Mouse (Mus musculus) liver, embryonic 14.5 days (tissue): ENCODE measurements at regions not wholly inside any gene's neighbourhood (a gene's known extent, or its start where the extent isn't known, plus 50 kb on each side); places are given as distances from the start of the nearest gene placed in this dataset.

Experiments
- ATAC-seq: fragments of 200-750 bp; cut with Nextera tagmentation; 2 replicates; pipeline ENCODE4 v1.8.0; 2017; ENCODE audit warnings: moderate number of reproducible peaks, mild to moderate bottlenecking, moderate library complexity; ENCODE audit not compliant: insufficient read depth
- DNase-seq, 3 experiments: peaks; one replicate each; pipeline ENCODE4 v3.0.0-alpha.2; 2012 to 2013; ENCODE audit warnings: low read depth in 3 of 3, low spot score in 3 of 3
- H3K27ac ChIP-seq: fragments of 300-500 bp; sonication (generic); 2 replicates; pipeline ENCODE4 v1.5.1; 2014; ENCODE audit warnings: moderate library complexity, mild to moderate bottlenecking, control low read depth, inconsistent platforms
- H3K27me3 ChIP-seq: fragments of 300-500 bp; sonication (generic); 2 replicates; pipeline ENCODE4 v1.6.1; 2014; ENCODE audit warnings: mild to moderate bottlenecking, low read length, moderate library complexity; ENCODE audit not compliant: control insufficient read depth, insufficient read depth
- H3K36me3 ChIP-seq: fragments of 300-500 bp; sonication (generic); replicated peaks from 2 replicates; pipeline ENCODE4 v1.6.1; 2014; ENCODE audit warnings: low read depth; ENCODE audit not compliant: control insufficient read depth, insufficient read depth
- H3K4me1 ChIP-seq, 2 experiments: fragments of 200-500 bp in 1 of 2; fragments of 300-500 bp in 1 of 2; sonication (generic) in 1 of 2; replicated peaks; 2 replicates each; pipeline ENCODE4 v1.6.1; 2012 to 2014; ENCODE audit warnings: antibody characterized with exemption in 1 of 2, inconsistent platforms in 1 of 2, low read length in 1 of 2; ENCODE audit not compliant: control insufficient read depth in 2 of 2, insufficient read depth in 2 of 2
- H3K4me2 ChIP-seq: fragments of 300-500 bp; sonication (generic); 2 replicates; pipeline ENCODE4 v1.6.1; 2014; ENCODE audit warnings: low read depth, mild to moderate bottlenecking, control low read depth, moderate library complexity
- H3K4me3 ChIP-seq, 2 experiments: fragments of 200-500 bp in 1 of 2; fragments of 300-500 bp in 1 of 2; sonication (generic) in 1 of 2; 2 replicates each; pipeline ENCODE4 v1.5.1; 2012 to 2014; ENCODE audit warnings: low read depth in 2 of 2, low read length in 2 of 2, mild to moderate bottlenecking in 2 of 2, control low read depth in 1 of 2, inconsistent platforms in 1 of 2, moderate library complexity in 1 of 2; ENCODE audit not compliant: insufficient read depth in 1 of 2
- H3K9ac ChIP-seq: fragments of 300-500 bp; sonication (generic); replicated peaks from 2 replicates; pipeline ENCODE4 v1.6.1; 2014; ENCODE audit warnings: mild to moderate bottlenecking, control low read depth, moderate library complexity
- H3K9me3 ChIP-seq: fragments of 300-500 bp; sonication (generic); 2 replicates; pipeline ENCODE4 v1.6.1; 2016; ENCODE audit warnings: low read length, mixed read lengths; ENCODE audit not compliant: control insufficient read depth
- CTCF ChIP-seq: IDR thresholded peaks from 2 replicates; pipeline ENCODE4 v1.5.1; 2016; ENCODE audit warnings: antibody characterized with exemption, low read depth, control low read depth
- EP300 ChIP-seq: IDR thresholded peaks from 2 replicates; pipeline ENCODE4 v1.6.1; 2016; ENCODE audit warnings: antibody characterized with exemption, low read depth
- WGBS: fragments of 180-500 bp; shearing (Covaris S2); extraction: QIAGEN DNeasy Blood & Tissue Kit; methylation state at CpG from one replicate; pipeline ENCODE4 v1.1.7; 2014; ENCODE audit not compliant: insufficient replicate concordance; 5-methylcytosine and 5-hydroxymethylcytosine counted together

GRCm38 (mm10) chr2:174937930-174938329 lies 72.1 kb upstream of the Gm14444 start:
- H3K9me3 ChIP-seq: no peaks in the 10 kb centered on the region
- no peak overlapping the region for H3K4me3 ChIP-seq
- DNase-seq: no peak
- no peak overlapping the region for H3K4me2 ChIP-seq
- H3K36me3 ChIP-seq: no peaks in the 10 kb centered on the region
- no peak for TF ChIP-seq CTCF
- no peaks in the 10 kb centered on the region; the same call in 1 of the 2 replicates for H3K27me3 ChIP-seq
- H3K4me1 ChIP-seq: no peaks in the 10 kb centered on the region
- no peak overlapping the region for H3K9ac ChIP-seq
- 59% methylated on average over 4 of the region's 4 CpGs for WGBS
- no peak for ATAC-seq
- H3K27ac ChIP-seq: no peak overlapping the region

DNA sequence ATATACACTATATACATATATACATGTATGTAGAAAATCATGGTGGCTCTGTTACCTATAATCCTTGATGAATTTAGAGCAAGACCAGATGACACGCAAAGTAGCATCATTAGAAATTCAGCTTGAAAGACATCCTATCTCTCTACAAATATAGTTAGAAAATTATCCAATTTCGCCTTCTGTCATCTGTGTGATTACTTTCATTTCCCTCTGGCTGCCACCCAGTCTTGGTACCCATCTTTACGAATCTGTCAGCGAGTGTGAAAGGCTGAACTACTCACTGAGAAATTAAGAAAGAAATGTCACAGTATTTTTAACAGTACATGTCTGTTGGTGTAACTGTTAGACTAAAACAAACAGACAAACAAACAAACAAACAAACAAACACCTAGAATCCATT lies 67.8 kb upstream of the Gm14444 start:
- Histone ChIP-seq H3K4me2 (no peak overlapping the region), H3K36me3 (no peaks in the 10 kb centered on the region), H3K4me1 (no peaks in the 10 kb centered on the region), H3K9ac (no peak overlapping the region), H3K27me3 (no peaks in the 10 kb centered on the region), H3K4me3 (no peak overlapping the region), H3K27ac (no peak overlapping the region), H3K9me3 (no peaks in the 10 kb centered on the region)
- ATAC-seq (no peak), DNase-seq (no peak)
- TF ChIP-seq EP300 (no peak), CTCF (no peak)
- 70% methylated on average over 4 of the region's 4 CpGs for WGBS

DNA sequence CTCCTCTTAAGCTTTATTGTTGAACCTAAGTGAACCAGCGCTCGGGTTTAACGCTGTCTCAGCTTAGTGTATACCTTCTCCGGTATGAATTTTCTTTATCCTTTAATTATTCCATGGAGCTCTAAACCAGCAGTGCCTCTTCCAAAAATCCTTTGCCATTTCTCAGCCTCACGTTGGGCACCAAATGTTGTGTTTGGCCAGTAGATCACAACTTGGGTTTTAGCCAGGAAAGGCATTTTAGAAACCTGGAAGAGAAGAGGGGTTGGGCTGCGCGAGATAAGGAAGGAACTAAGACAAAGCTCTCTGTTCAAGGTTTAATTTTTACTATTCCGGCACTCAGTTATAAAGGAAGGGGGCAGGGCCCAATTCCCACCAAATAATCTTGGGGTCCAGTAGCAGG lies 61.9 kb upstream of the Gm14444 start:
- Histone ChIP-seq H3K4me2 (no peak overlapping the region), H3K36me3 (no peaks in the 10 kb centered on the region), H3K27ac (no peak overlapping the region), H3K4me1 (no peaks in the 10 kb centered on the region), H3K4me3 (no peak overlapping the region), H3K27me3 (no peaks in the 10 kb centered on the region), H3K9ac (no peak overlapping the region), H3K9me3 (no peaks in the 10 kb centered on the region)
- DNase-seq: no peak
- no peak for ATAC-seq
- WGBS: 69% methylated on average over 8 of the region's 8 CpGs
- TF ChIP-seq CTCF (no peak), EP300 (no peak)
